Comparison of ENCODE assay signal across 13 mouse cellular contexts in genomic region chr4:136820069-136820522, GRCm38 (mm10). TPM values are rescaled to one million over a fixed set of nuclear protein-coding genes. Genes with fewer than 3 reads are reported as not detected.
DNase-seq lines count a peak whose midpoint lies in the region; ATAC-seq and TF ChIP-seq lines count a peak whose summit lies in the region.
"Had no signal": no experiment of that assay in that cellular context is flagged by ENCODE, and none has a peak within 500 bp of the region (broad histone marks: within the 10 kb centered on the region; RNA-seq: fewer than 3 reads in every experiment).

No protein-coding gene starts in this region.

- ATAC-seq in forebrain, postnatal 0 days: peak; percentile 32; the same call in 1 of the 2 replicates
- peak; percentile 53; the same call in 1 of the 2 replicates for ATAC-seq in midbrain, embryonic 14.5 days (ENCODE audit: low FRiP score, low TSS enrichment)
- no peak for ATAC-seq in megakaryocyte progenitor cell, adult 5-6 weeks (replicated peaks; ENCODE audit: poor library complexity)

- TF ChIP-seq CTCF in forebrain, postnatal 0 days (IDR thresholded peaks at IDR 0.05; ENCODE audit: low read depth): no peak

- peak overlapping the region; percentile 52; the same call in 1 of the 2 replicates for H3K27ac ChIP-seq in heart, embryonic 10.5 days
- H3K27ac ChIP-seq in forebrain, postnatal 0 days (ENCODE audit: low read depth, low read length): no peak overlapping the region
- peak overlapping the region; percentile 86 for H3K27ac ChIP-seq in midbrain, embryonic 14.5 days (replicated peaks; ENCODE audit: low read depth, low read length)
- H3K27ac ChIP-seq: heart, embryonic 13.5 days; macrophage had no signal

- DNase-seq in heart, embryonic 10.5 days (ENCODE audit: low spot score): no peak
- no peak for DNase-seq in heart, postnatal 14 days
- DNase-seq in embryo, embryonic 10 days (ENCODE audit: low spot score): peak; percentile 66
- no peak for DNase-seq in forebrain, postnatal 0 days
- peak; percentile 61 for DNase-seq in midbrain, embryonic 14.5 days
- DNase-seq in spleen, postnatal 10 days (ENCODE audit: low spot score in 2 of 2): no peak
- DNase-seq in spleen, postnatal 4 days (ENCODE audit: low spot score in 2 of 2): no peak
- DNase-seq: adrenal gland, postnatal 14 days; kidney, adult 9 months; liver had no signal

- H3K27me3 ChIP-seq in heart, embryonic 10.5 days (ENCODE audit: insufficient read depth, poor library complexity, severe bottlenecking): peaks cover 25% of the 10 kb centered on the region
- H3K27me3 ChIP-seq in forebrain, postnatal 0 days (ENCODE audit: insufficient read depth, low read length): no peaks in the 10 kb centered on the region
- no peaks in the 10 kb centered on the region for H3K27me3 ChIP-seq in midbrain, embryonic 14.5 days (ENCODE audit: control insufficient read depth, insufficient read depth, low read length)

- no peaks in the 10 kb centered on the region for H3K36me3 ChIP-seq in heart, embryonic 10.5 days
- no peaks in the 10 kb centered on the region for H3K36me3 ChIP-seq in forebrain, postnatal 0 days (ENCODE audit: insufficient read depth)
- peaks cover 9% of the 10 kb centered on the region; the same call in 1 of the 2 replicates for H3K36me3 ChIP-seq in midbrain, embryonic 14.5 days (ENCODE audit: control insufficient read depth, insufficient read depth, low read length)
- H3K36me3 ChIP-seq: heart, embryonic 13.5 days had no signal

- no peak overlapping the region for H3K4me3 ChIP-seq in heart, embryonic 10.5 days
- H3K4me3 ChIP-seq in forebrain, postnatal 0 days (ENCODE audit: low read depth, low read length): no peak overlapping the region
- no peak overlapping the region for H3K4me3 ChIP-seq in midbrain, embryonic 14.5 days (replicated peaks; ENCODE audit: low read depth, low read length)
- H3K4me3 ChIP-seq: heart, embryonic 13.5 days had no signal

- 28% methylated on average over 10 of the region's 10 CpGs for WGBS in heart, embryonic 10.5 days
- WGBS in forebrain, postnatal 0 days: 16% methylated on average over 8 of the region's 10 CpGs
- 8% methylated on average over 10 of the region's 10 CpGs for WGBS in midbrain, embryonic 14.5 days

- H3K4me1 ChIP-seq in heart, embryonic 10.5 days: peaks cover 36% of the 10 kb centered on the region
- H3K4me1 ChIP-seq in forebrain, postnatal 0 days (ENCODE audit: insufficient read depth): 0 out of 2 replicates have a peak, but pooled peaks cover 7% of the 10 kb centered on the region
- H3K4me1 ChIP-seq in midbrain, embryonic 14.5 days (ENCODE audit: control insufficient read depth, insufficient read depth, low read length): peaks cover 60% of the 10 kb centered on the region

- no peaks in the 10 kb centered on the region for H3K9me3 ChIP-seq in heart, embryonic 10.5 days
- no peaks in the 10 kb centered on the region for H3K9me3 ChIP-seq in forebrain, postnatal 0 days (ENCODE audit: low read length)
- H3K9me3 ChIP-seq in midbrain, embryonic 14.5 days (ENCODE audit: control insufficient read depth, low read length): no peaks in the 10 kb centered on the region
- H3K9me3 ChIP-seq: heart, embryonic 13.5 days had no signal

- H3K4me2 ChIP-seq in forebrain, postnatal 0 days (ENCODE audit: low read depth): no peak overlapping the region
- peak overlapping the region; percentile 6; the same call in 1 of the 2 replicates for H3K4me2 ChIP-seq in midbrain, embryonic 14.5 days (ENCODE audit: low read length)
- H3K4me2 ChIP-seq: heart, embryonic 13.5 days had no signal

- intact Hi-C loops in heart, postnatal 14 days (cut with DNase I): no loop called here

- no peak overlapping the region for H3K9ac ChIP-seq in forebrain, postnatal 0 days
- H3K9ac ChIP-seq in midbrain, embryonic 14.5 days (replicated peaks; ENCODE audit: low read length): peak overlapping the region; percentile 44
- H3K9ac ChIP-seq: heart, embryonic 13.5 days had no signal

RNA-seq across cellular contexts. Expression of gene Ephb2, which starts 15.7 kb away (rescaled TPM):
- polyA plus RNA-seq in heart, embryonic 10.5 days (2016; fragmentation: Nextera tagmentation; extraction: Ambion mirVana): 2.6 and 4.2 TPM in 2 replicates
- 1 to 10 TPM in 1 of 2 experiments, under 1 TPM in 1; 0.81 to 1.1 TPM for total RNA-seq in heart, postnatal 14 days (2021)
- 79.9 and 85.6 TPM in 2 replicates for total RNA-seq in forebrain, postnatal 0 days (2014; rRNA removed)
- 9.2 and 10.8 TPM in 2 replicates for polyA plus RNA-seq in forebrain, postnatal 0 days (2015; fragmentation: Nextera tagmentation; extraction: Ambion mirVana)
- 27.6 and 32.8 TPM in 2 replicates for polyA plus RNA-seq in midbrain, embryonic 14.5 days (2014; fragmentation: Nextera tagmentation; extraction: Ambion mirVana)
- total RNA-seq in megakaryocyte progenitor cell, adult 5-6 weeks (2015): 0.44 and 1.2 TPM in 2 replicates
- 1.0 and 3.0 TPM in 2 replicates for total RNA-seq in megakaryocyte progenitor cell, adult 5-6 weeks (2017)

Comparison
In these comparisons a context has a peak if more than half of its experiments do, and no peak if none do; other contexts are left out.
1. DNase-seq: peak in embryo, embryonic 10 days (single experiment) and midbrain, embryonic 14.5 days (single experiment); none in heart, embryonic 10.5 days (single experiment), heart, postnatal 14 days (0 of 2), forebrain, postnatal 0 days (single experiment), spleen, postnatal 10 days (0 of 2) and spleen, postnatal 4 days (0 of 2).
2. RNA of gene Ephb2, which starts 15.7 kb away (total RNA-seq): 79.9 to 85.6 TPM in forebrain, postnatal 0 days; 0.44 to 3.0 TPM in megakaryocyte progenitor cell, adult 5-6 weeks and 0.81 to 1.1 TPM in heart, postnatal 14 days; every median in the first group is over 10 times any median in the second.